Mouse (Mus musculus) lung, adult 18-20 months (tissue): ENCODE data around the gene Sspn.
A peak's percentile ranks its signal among the peaks of the same experiment; 100 is the strongest.

Experiments
- DNase-seq, 2 experiments: peaks; one replicate each; pipeline ENCODE4 v3.0.0; 2022; ENCODE audit warnings: mixed read lengths in 2 of 2

Sspn gene

GRCm38 (mm10) chr6:145934697-145935240, 3.3 kb downstream of the Sspn start:
- DNase-seq, result no peak

- no peak for DNase-seq
These were observed 4.5 kb downstream of the Sspn start for GRCm38 (mm10) chr6:145935912-145936311.

GRCm38 (mm10) chr6:145936511-145936910, 5.1 kb downstream of the Sspn start:
- no peak for DNase-seq

GRCm38 (mm10) chr6:145940852-145941251, 9.4 kb downstream of the Sspn start:
- no peak for DNase-seq

GRCm38 (mm10) chr6:145942263-145942966, 11.0 kb downstream of the Sspn start:
- no peak for DNase-seq

- no peak for DNase-seq
These were observed 12.0 kb downstream of the Sspn start for GRCm38 (mm10) chr6:145943414-145943813.

- DNase-seq, result no peak
These were observed 14.4 kb downstream of the Sspn start for GRCm38 (mm10) chr6:145945700-145946344.

- no peak for DNase-seq
These were observed 17.6 kb downstream of the Sspn start for GRCm38 (mm10) chr6:145949049-145949448.

- DNase-seq, result no peak
These were observed 19.2 kb downstream of the Sspn start for GRCm38 (mm10) chr6:145950626-145951025.

GRCm38 (mm10) chr6:145952594-145952993, 21.2 kb downstream of the Sspn start:
- no peak for DNase-seq

- DNase-seq, result no peak
These were observed 21.9 kb downstream of the Sspn start for GRCm38 (mm10) chr6:145953121-145953896.

- no peak for DNase-seq
These were observed 26.1 kb downstream of the Sspn start for GRCm38 (mm10) chr6:145957427-145957965.

- DNase-seq, result no peak
These were observed 26.6 kb downstream of the Sspn start for GRCm38 (mm10) chr6:145958070-145958469.

- no peak for DNase-seq
These were observed 29.6 kb downstream of the Sspn start for GRCm38 (mm10) chr6:145961047-145961446.

GRCm38 (mm10) chr6:145963966-145964365, 32.5 kb downstream of the Sspn start:
- no peak for DNase-seq

- DNase-seq, result no peak
These were observed 36.3 kb downstream of the Sspn start for GRCm38 (mm10) chr6:145967693-145968092.

GRCm38 (mm10) chr6:145968301-145968818, 36.9 kb downstream of the Sspn start:
- DNase-seq, result peak; percentile 53 to 61

- peak in 1 of 2 experiments; percentile 31 for DNase-seq
These were observed 37.4 kb downstream of the Sspn start for GRCm38 (mm10) chr6:145968821-145969220.

- no peak for DNase-seq
These were observed 38.1 kb downstream of the Sspn start for GRCm38 (mm10) chr6:145969572-145969971.

- no peak for DNase-seq
These were observed 40.7 kb downstream of the Sspn start for GRCm38 (mm10) chr6:145972107-145972506.

- no peak for DNase-seq
These were observed 41.4 kb downstream of the Sspn start for GRCm38 (mm10) chr6:145972836-145973235.

- DNase-seq, result no peak
These were observed 41.9 kb downstream of the Sspn start for GRCm38 (mm10) chr6:145973356-145973755.

GRCm38 (mm10) chr6:145974766-145975165, 43.3 kb downstream of the Sspn start:
- DNase-seq, result no peak
